Mouse (Mus musculus): ENCODE data around the gene Atf3. TPM values are rescaled to one million over a fixed set of nuclear protein-coding genes. Genes with fewer than 3 reads are reported as not detected.

Gene Atf3
- 4.1 and 5.6 TPM in 2 replicates for polyA plus RNA-seq (2015; fragmentation: Nextera tagmentation; extraction: Ambion mirVana)

DNA sequence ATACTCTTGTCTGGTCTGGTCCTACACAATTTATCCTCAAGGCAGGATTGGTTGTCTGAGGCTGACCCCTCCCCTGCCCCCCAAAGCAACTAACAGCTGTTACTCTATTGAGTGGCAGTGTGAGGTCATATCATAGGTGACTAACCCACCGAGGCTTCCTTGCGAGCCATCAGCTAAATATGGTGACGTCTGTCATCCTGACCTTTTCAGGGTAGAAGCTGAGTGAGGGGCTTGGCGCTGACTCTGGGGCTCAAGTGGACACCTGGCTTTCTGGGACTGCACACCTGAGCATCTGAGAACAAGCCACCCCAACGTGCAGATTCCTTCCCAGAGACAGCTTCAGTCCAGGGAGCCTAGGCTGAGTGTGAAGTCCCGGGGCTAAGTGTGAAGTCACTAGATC is at the start of gene Atf3:
Atf3 (minus strand) TSS at position 101 of the 400 bp plus-strand sequence.
- no peaks in the 10 kb centered on the region for H3K9me3 ChIP-seq (ENCODE audit: control insufficient read depth, low read length)
- H3K27ac ChIP-seq (ENCODE audit: low read length) = no peak within 1 kb of the TSS
- 67% methylated on average over 6 of the region's 6 CpGs for WGBS
- no peaks in the 10 kb centered on the region for H3K27me3 ChIP-seq (replicated peaks; ENCODE audit: control insufficient read depth, insufficient read depth, low read length)
- H3K4me3 ChIP-seq (ENCODE audit: low read length) = no peak within 1 kb of the TSS
- peaks cover 5% of the 10 kb centered on the region; the same call in 1 of the 2 replicates for H3K4me1 ChIP-seq (ENCODE audit: control insufficient read depth, insufficient read depth, low read length)
- H3K9ac ChIP-seq (ENCODE audit: low read depth, low read length) = no peak within 1 kb of the TSS
- no peak for ATAC-seq
- no peak within 1 kb of the TSS for H3K4me2 ChIP-seq (ENCODE audit: low read depth, low read length)
- no peaks in the 10 kb centered on the region for H3K36me3 ChIP-seq (ENCODE audit: control insufficient read depth, insufficient read depth, low read length)

DNA sequence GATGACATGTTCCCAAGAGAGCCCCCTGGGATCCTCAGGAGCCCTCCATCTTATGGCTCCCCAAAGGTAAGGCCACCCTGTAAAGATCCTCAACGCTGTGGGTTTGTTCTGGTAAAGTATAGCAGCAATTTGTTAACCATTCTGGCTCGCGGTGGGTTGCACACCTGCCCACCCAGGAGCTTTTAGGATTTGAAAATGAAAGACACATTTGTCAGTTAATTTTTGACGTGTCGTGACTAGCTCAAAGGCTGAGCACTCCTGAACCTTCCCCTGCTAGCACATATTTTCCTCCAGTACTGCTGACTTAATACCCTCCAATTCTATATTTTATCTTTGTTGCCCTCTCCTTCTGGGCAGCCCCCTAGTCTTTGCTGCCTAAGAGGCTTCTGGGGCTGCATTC is 49.3 kb upstream of the Atf3 start:
- no peak overlapping the region for H3K27ac ChIP-seq (ENCODE audit: low read length)
- no peaks in the 10 kb centered on the region for H3K27me3 ChIP-seq (replicated peaks; ENCODE audit: control insufficient read depth, insufficient read depth, low read length)
- no peaks in the 10 kb centered on the region for H3K36me3 ChIP-seq (ENCODE audit: control insufficient read depth, insufficient read depth, low read length)
- no peak for ATAC-seq
- no peaks in the 10 kb centered on the region for H3K9me3 ChIP-seq (ENCODE audit: control insufficient read depth, low read length)
- H3K9ac ChIP-seq (ENCODE audit: low read depth, low read length) = no peak overlapping the region
- WGBS = 83% methylated on average over 5 of the region's 5 CpGs
- no peak overlapping the region for H3K4me3 ChIP-seq (ENCODE audit: low read length)
- H3K4me1 ChIP-seq (ENCODE audit: control insufficient read depth, insufficient read depth, low read length) = peaks cover 17% of the 10 kb centered on the region
- H3K4me2 ChIP-seq (ENCODE audit: low read depth, low read length) = no peak overlapping the region

- Histone ChIP-seq H3K4me1 (ENCODE audit: control insufficient read depth, insufficient read depth, low read length) (peaks cover 13% of the 10 kb centered on the region), H3K4me3 (ENCODE audit: low read length) (no peak overlapping the region), H3K27ac (ENCODE audit: low read length) (no peak overlapping the region), H3K9ac (ENCODE audit: low read depth, low read length) (no peak overlapping the region), H3K27me3 (replicated peaks; ENCODE audit: control insufficient read depth, insufficient read depth, low read length) (no peaks in the 10 kb centered on the region), H3K9me3 (ENCODE audit: control insufficient read depth, low read length) (no peaks in the 10 kb centered on the region), H3K36me3 (ENCODE audit: control insufficient read depth, insufficient read depth, low read length) (no peaks in the 10 kb centered on the region), H3K4me2 (ENCODE audit: low read depth, low read length) (no peak overlapping the region)
- WGBS = 64% methylated on average over 5 of the region's 5 CpGs
- peak; percentile 62 for ATAC-seq
These were observed 45.6 kb upstream of the Atf3 start for GRCm38 (mm10) chr1:191263471-191263870.

DNA sequence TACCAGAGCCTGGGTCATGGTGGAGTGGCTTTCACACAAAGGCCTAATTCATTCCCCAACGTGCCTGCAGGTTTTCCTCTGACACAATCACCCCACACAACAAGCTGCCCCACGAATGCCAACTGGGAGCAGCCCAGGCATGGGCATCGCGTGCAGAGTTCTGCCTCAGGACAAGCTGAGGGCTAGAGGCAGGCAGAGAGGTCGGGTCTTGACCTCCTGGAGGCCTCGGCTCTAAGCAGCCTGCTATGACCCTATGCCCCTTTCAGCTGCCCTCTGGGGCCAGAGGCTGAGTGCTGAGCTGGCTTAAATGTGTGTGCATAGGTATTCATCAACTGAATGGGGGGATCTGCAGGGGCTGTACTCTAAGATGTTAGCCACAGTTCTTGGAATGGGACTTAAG is 44.0 kb upstream of the Atf3 start:
- Histone ChIP-seq H3K36me3 (ENCODE audit: control insufficient read depth, insufficient read depth, low read length) (no peaks in the 10 kb centered on the region), H3K27me3 (replicated peaks; ENCODE audit: control insufficient read depth, insufficient read depth, low read length) (no peaks in the 10 kb centered on the region), H3K27ac (ENCODE audit: low read length) (no peak overlapping the region), H3K9me3 (ENCODE audit: control insufficient read depth, low read length) (no peaks in the 10 kb centered on the region), H3K4me2 (ENCODE audit: low read depth, low read length) (no peak overlapping the region), H3K4me3 (ENCODE audit: low read length) (no peak overlapping the region), H3K9ac (ENCODE audit: low read depth, low read length) (no peak overlapping the region), H3K4me1 (ENCODE audit: control insufficient read depth, insufficient read depth, low read length) (peaks cover 11% of the 10 kb centered on the region)
- no peak for ATAC-seq
- 33% methylated on average over 6 of the region's 6 CpGs for WGBS

DNA sequence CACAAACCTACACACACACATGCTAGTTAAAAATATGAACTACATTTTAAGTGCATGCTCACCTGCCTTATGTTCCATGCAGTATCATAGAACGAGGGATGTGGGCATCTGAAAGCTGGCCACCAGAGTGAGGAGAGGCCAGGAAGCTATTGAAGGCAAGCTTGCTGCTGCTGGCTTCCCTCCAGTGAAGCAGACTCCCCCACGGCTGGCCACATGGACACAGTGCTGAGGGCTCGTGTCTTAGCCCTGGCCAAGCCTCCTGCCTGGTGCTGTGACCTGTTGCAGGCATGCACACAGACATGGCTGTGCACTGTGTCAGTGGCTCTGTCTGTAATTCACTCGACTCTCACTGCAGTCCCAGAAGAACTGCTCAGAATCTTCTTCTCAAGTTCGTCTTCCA is 41.8 kb upstream of the Atf3 start:
- no peak overlapping the region for H3K4me3 ChIP-seq (ENCODE audit: low read length)

GRCm38 (mm10) chr1:191259121-191259520 is 41.3 kb upstream of the Atf3 start:
- H3K4me2 ChIP-seq (ENCODE audit: low read depth, low read length) = 0 out of 2 replicates have a peak overlapping the region, but pooled peaks have one; percentile 9
- peaks cover 10% of the 10 kb centered on the region for H3K4me1 ChIP-seq (ENCODE audit: control insufficient read depth, insufficient read depth, low read length)
- ATAC-seq = no peak
- 29% methylated on average over 7 of the region's 7 CpGs for WGBS
- no peak overlapping the region for H3K4me3 ChIP-seq (ENCODE audit: low read length)
- no peaks in the 10 kb centered on the region for H3K9me3 ChIP-seq (ENCODE audit: control insufficient read depth, low read length)
- H3K27me3 ChIP-seq (replicated peaks; ENCODE audit: control insufficient read depth, insufficient read depth, low read length) = no peaks in the 10 kb centered on the region
- no peaks in the 10 kb centered on the region for H3K36me3 ChIP-seq (ENCODE audit: control insufficient read depth, insufficient read depth, low read length)
- no peak overlapping the region for H3K9ac ChIP-seq (ENCODE audit: low read depth, low read length)
- no peak overlapping the region for H3K27ac ChIP-seq (ENCODE audit: low read length)

More for the DNA sequence above, 41.8 kb upstream of the Atf3 start:
- peaks cover 10% of the 10 kb centered on the region for H3K4me1 ChIP-seq (ENCODE audit: control insufficient read depth, insufficient read depth, low read length)
- H3K9me3 ChIP-seq (ENCODE audit: control insufficient read depth, low read length) = no peaks in the 10 kb centered on the region
- no peak for ATAC-seq
- no peak overlapping the region for H3K9ac ChIP-seq (ENCODE audit: low read depth, low read length)
- H3K4me2 ChIP-seq (ENCODE audit: low read depth, low read length) = no peak overlapping the region
- 60% methylated on average over 5 of the region's 5 CpGs for WGBS
- no peak overlapping the region for H3K27ac ChIP-seq (ENCODE audit: low read length)
- H3K36me3 ChIP-seq (ENCODE audit: control insufficient read depth, insufficient read depth, low read length) = no peaks in the 10 kb centered on the region
- no peaks in the 10 kb centered on the region for H3K27me3 ChIP-seq (replicated peaks; ENCODE audit: control insufficient read depth, insufficient read depth, low read length)

- Histone ChIP-seq H3K4me1 (ENCODE audit: control insufficient read depth, insufficient read depth, low read length) (peaks cover 7% of the 10 kb centered on the region), H3K4me3 (ENCODE audit: low read length) (no peak overlapping the region), H3K27me3 (replicated peaks; ENCODE audit: control insufficient read depth, insufficient read depth, low read length) (no peaks in the 10 kb centered on the region), H3K9me3 (ENCODE audit: control insufficient read depth, low read length) (no peaks in the 10 kb centered on the region), H3K9ac (ENCODE audit: low read depth, low read length) (no peak overlapping the region), H3K36me3 (ENCODE audit: control insufficient read depth, insufficient read depth, low read length) (no peaks in the 10 kb centered on the region), H3K4me2 (ENCODE audit: low read depth, low read length) (no peak overlapping the region), H3K27ac (ENCODE audit: low read length) (no peak overlapping the region)
- 54% methylated on average over 3 of the region's 3 CpGs for WGBS
- no peak for ATAC-seq
These were observed 40.7 kb upstream of the Atf3 start for GRCm38 (mm10) chr1:191258521-191258920.

DNA sequence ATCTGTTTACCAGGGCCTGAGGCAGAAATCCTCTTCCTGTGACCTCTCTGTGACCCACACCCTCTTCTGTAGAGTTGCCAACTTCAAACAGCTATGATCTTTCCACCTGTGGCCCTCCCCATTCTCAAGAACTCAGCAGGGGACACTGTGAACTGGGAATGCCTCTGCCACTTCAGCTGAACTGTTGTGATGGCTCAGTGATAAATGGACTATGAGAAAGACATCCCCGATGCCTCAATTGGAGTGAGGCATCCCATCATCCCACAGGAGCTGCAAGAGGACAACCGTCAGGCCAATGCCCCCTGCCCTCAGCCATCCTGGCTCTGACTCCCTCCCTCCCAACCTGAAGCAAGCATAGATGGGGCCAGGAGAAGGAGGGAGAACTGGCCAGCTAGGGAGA is 40.1 kb upstream of the Atf3 start:
- ATAC-seq = no peak
- Histone ChIP-seq H3K27me3 (replicated peaks; ENCODE audit: control insufficient read depth, insufficient read depth, low read length) (no peaks in the 10 kb centered on the region), H3K4me3 (ENCODE audit: low read length) (no peak overlapping the region), H3K4me1 (ENCODE audit: control insufficient read depth, insufficient read depth, low read length) (peaks cover 7% of the 10 kb centered on the region), H3K4me2 (ENCODE audit: low read depth, low read length) (no peak overlapping the region), H3K9me3 (ENCODE audit: control insufficient read depth, low read length) (no peaks in the 10 kb centered on the region), H3K36me3 (ENCODE audit: control insufficient read depth, insufficient read depth, low read length) (no peaks in the 10 kb centered on the region), H3K9ac (ENCODE audit: low read depth, low read length) (no peak overlapping the region), H3K27ac (ENCODE audit: low read length) (no peak overlapping the region)
- WGBS = 51% methylated on average over 2 of the region's 2 CpGs

- peaks cover 7% of the 10 kb centered on the region for H3K4me1 ChIP-seq (ENCODE audit: control insufficient read depth, insufficient read depth, low read length)
- H3K36me3 ChIP-seq (ENCODE audit: control insufficient read depth, insufficient read depth, low read length) = no peaks in the 10 kb centered on the region
- H3K4me2 ChIP-seq (ENCODE audit: low read depth, low read length) = 0 out of 2 replicates have a peak overlapping the region, but pooled peaks have one; percentile 7
- no peak; the same call in 1 of the 2 replicates for ATAC-seq
- H3K27ac ChIP-seq (ENCODE audit: low read length) = peak overlapping the region; percentile 57
- no peak overlapping the region; the same call in 1 of the 2 replicates for H3K9ac ChIP-seq (ENCODE audit: low read depth, low read length)
- H3K9me3 ChIP-seq (ENCODE audit: control insufficient read depth, low read length) = no peaks in the 10 kb centered on the region
- WGBS = 85% methylated on average over 3 of the region's 3 CpGs
- no peaks in the 10 kb centered on the region for H3K27me3 ChIP-seq (replicated peaks; ENCODE audit: control insufficient read depth, insufficient read depth, low read length)
- no peak overlapping the region for H3K4me3 ChIP-seq (ENCODE audit: low read length)
These were observed 39.5 kb upstream of the Atf3 start for GRCm38 (mm10) chr1:191257351-191257771.
